Mouse (Mus musculus) layer of hippocampus, postnatal 25 days (tissue): ENCODE measurements at regions not wholly inside any gene's neighbourhood (a gene's known extent, or its start where the extent isn't known, plus 50 kb on each side); places are given as distances from the start of the nearest gene placed in this dataset.
A peak's percentile ranks its signal among the peaks of the same experiment; 100 is the strongest.
"Not testable (repeated sequence)": the region's sequence is repeated elsewhere in the genome, so short reads cannot be mapped to it uniquely, and the experiment has no call there.

Source experiments
- DNase-seq, 2 experiments: peaks; one replicate each; pipeline ENCODE4 v3.0.0; 2022; ENCODE audit warnings: mixed read lengths in 2 of 2, low spot score in 1 of 2; ENCODE audit errors: extremely low spot score in 1 of 2

DNA sequence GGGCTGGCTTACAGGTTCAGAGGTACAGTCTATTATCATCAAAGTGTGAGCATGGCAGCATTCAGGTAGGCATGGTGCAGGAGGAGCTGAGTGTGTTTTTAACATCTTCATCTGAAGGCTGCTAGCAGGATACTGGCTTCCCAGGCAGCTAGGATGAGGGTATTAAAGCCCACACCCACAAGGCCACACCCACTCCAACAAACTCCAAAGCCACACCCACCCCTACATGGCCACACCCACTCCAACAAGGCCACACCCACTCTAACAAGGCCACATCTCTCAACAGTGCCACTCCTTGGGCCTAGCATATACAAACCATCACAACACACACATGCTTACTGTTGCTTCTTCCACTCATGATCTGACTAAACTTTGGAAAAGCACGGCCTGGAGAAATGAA is 172.5 kb downstream of the Msrb3 start:
- no peak for DNase-seq

GRCm38 (mm10) chr10:120721956-120722532 is 176.9 kb downstream of the Msrb3 start:
- no peak for DNase-seq

- no peak for DNase-seq
Observed at GRCm38 (mm10) chr10:120720981-120721380, 177.9 kb downstream of the Msrb3 start.

DNA sequence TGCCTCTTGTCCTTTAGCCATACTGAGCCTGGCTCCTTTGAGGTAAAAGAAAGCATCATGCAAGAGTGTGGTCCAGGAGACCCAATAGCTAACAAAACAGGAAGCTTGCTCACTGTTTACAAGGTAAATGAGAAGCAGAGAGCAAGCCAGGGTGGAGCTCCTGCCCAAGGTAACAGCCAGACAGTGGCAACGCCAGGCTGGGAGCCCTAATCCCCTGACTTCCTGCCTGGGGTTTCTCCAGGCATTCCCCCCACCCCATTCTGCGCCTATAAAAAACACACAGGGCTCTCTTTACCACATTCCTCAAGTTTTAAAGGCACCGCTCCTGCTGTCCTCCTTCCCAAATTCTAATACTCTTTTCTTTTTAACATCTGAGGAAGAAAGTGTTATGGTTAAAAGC is 178.8 kb downstream of the Msrb3 start:
- DNase-seq, result no peak

DNA sequence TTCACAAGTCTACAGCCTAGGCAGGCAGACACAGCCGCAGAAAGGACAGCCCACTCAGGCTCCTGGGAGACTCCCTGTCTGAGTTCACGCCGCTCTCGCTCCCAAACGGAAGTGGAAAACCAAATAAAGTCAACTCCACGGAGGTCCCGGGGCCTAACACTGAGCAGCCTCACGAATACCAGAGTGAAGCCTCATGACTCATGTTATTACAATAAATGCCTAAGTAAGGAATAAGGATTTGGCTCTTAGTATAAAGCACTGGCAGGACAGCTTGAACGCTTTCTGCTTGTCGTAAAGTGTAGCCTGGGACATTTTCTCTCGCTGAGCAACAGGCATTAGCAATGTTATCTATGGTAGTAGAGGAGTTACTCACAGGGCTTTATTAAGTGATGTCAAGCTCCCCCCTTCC is 181.7 kb downstream of the Msrb3 start:
- no peak for DNase-seq

- no peak for DNase-seq
Observed at GRCm38 (mm10) chr10:120716391-120716790, 182.5 kb downstream of the Msrb3 start.

DNA sequence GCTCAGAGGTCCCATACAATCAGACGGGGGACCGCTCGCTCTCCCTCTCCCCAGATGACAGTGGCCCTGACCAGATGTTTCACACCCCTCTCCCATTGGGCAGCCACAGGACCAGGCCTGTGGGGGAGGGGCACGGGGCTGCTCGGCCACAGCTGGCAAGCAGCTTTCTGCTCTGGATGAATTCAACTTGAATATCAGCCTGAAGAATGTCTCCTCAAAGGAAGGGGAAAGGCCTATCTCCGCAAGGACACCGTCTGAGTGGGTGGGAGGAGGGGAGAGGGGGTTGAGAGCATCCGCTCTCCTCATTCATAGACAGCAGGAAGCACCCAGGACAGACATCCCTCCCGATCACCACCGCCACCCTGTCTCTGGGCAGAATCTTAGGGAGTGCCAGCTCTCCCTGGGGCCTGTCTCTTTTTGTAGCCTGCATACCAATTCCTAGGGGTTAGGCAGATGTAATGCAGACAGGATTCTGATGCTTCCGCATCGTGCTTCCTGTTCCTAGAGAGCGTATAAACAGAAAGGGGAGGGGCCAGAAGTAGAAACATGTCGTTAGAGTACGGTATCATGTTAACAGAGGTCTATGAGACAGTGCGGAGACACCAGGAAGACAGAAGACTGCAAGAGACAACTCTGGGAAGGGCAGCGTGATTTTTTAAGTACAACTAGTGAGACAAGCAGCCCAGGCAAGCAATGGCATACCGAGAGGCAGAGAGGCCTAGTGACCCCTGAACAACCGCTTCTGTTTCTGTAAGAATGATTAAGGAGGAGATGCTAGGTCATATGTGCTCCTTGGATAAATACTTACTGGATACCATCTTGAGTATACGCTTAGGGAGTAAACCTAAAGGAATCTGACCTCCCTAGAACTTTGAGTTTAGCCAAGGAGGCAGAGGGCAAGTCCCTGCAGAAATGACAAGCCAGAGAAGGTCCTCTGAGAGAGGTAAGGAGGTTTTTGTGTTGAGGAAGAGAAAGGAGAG is 190.8 kb downstream of the Msrb3 start:
- no peak for DNase-seq

DNA sequence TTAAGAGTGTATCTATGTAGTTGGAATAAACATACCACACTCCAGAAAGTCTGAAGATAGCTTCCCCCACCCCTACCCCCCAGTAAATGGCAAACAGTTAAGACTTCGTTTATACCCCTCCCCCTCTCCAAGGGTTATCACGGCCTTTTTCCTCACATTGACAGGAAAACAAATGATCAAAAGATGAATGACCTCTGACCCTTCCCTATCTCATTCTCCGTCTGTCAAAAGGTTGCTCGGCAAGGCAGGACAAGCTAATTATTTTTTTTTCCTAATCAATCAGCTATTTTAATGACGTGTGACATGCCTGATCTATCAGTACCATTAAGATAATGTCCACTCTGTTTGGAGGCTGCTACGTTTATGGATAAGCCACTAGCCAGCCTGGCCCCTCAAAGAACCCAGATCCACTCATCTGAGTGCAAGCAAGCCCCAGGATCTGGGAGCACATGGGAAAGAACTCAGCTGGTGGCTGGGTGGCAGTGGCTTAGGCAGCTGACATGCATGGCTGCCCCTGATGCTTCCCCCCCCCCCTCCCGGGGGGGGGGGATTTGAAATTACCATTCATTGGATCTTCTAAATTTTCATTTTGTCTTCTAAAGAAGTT is 192.1 kb downstream of the Msrb3 start:
- no peak for DNase-seq

GRCm38 (mm10) chr10:120701833-120702232 is 197.1 kb downstream of the Msrb3 start:
- DNase-seq, result peak; percentile 57 to 85

- DNase-seq, result no peak
Observed at GRCm38 (mm10) chr10:120697275-120697856, 201.5 kb downstream of the Msrb3 start.

DNA sequence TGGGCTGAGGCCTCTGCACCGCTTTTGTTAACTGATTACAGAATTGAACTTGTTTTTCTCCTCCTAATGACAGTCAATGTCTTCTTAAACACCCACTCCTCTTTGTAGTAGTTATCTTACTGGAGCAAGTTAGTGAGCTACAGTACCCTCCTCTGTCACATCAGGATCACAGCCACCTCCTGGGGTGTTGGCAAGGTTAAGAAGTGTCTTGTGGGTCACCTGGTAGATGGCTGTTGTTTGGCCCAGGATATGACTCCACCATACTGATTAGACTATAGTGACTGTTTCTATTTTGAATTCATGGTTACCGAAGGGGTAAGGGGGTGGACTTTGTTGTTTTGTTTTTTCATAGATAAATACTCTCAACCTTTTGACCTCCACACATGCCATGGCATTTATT is 202.4 kb downstream of the Msrb3 start:
- no peak for DNase-seq

- DNase-seq, result no peak
Observed at GRCm38 (mm10) chr10:120694472-120694871, 204.4 kb downstream of the Msrb3 start.

DNA sequence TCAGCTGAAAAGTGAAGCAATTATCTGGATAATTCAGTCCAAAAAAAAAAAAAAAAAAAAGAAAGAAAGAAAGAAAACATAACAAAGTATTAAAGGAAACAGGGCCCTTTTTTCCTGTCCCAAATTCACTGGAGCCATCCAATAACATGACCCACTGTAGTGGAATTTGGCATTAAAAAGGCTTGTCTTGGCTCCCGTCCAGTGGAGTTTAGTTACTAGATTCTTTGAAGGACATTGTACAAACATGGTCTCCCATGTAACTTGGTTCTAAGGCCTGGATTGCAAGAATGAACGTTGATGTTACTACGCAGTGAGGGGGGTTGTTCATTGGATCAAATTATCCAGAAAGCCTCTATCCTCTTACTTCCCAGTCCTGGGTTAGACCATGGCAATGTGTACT is 207.4 kb downstream of the Msrb3 start:
- DNase-seq, result no peak

DNA sequence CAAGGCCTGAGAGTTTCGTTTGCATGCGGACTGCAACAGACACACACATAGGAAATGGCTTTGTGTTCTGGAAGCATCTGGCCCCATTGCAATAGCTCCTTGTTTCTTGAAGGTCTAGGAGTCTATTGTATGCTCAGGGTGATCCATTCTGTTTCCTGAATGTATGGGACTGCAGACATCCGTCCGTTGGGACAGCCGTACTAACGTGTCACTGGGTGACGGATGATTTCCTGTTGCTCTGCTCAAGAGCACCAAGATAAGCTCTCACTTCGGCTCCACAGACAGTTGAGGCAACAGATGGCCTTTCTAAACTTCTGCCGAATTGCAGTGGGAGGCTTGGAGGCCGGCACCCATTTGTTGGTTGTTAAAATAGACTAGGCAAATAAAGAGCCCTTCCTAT is 209.9 kb upstream of the Hmga2 start:
- no peak for DNase-seq

DNA sequence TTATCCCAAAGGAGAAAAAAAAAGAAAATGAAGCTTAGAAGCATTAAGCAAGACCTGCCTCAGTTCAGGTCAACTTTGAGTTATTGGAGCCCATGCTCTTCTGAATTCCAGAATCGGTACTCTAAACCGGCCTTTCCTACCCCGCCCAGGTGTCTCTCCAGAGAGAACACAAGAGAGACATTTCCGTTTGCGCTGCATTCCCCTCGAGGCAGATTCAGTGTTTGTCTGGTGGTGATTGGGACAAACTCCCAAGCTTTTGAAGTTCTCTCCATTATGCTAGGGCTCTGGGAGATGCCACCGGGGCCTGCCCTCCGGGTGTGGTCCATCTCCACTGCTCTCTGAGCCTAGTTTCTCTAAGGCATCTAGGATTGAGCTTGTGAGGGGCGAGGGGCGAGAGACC is 205.8 kb upstream of the Hmga2 start:
- DNase-seq, result no peak

- no peak for DNase-seq
Observed at GRCm38 (mm10) chr10:120679982-120680381, 203.7 kb upstream of the Hmga2 start.

GRCm38 (mm10) chr10:120678277-120678676 is 202.0 kb upstream of the Hmga2 start:
- DNase-seq, result no peak

DNA sequence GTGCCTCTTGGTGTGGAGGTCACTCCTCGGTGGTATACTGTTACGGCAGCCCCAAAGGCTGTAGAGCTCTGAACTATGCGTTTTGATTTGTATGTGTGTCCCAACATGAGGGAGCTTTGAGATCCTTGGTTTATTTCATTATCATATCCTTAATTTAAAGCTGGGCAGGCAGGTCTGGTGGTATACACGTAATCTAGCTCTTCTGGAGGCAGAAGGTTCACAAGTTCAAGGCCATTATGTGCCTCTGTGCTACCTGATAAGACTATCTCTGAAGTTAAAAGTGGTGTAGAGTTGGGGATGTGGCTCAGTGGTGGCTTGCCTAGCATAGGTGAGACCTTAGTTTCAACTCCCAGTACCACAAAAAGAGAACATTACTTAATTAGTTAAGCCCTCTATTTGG is 199.1 kb upstream of the Hmga2 start:
- DNase-seq, result no peak

GRCm38 (mm10) chr10:120674321-120675045 is 198.2 kb upstream of the Hmga2 start:
- DNase-seq, result no peak

DNA sequence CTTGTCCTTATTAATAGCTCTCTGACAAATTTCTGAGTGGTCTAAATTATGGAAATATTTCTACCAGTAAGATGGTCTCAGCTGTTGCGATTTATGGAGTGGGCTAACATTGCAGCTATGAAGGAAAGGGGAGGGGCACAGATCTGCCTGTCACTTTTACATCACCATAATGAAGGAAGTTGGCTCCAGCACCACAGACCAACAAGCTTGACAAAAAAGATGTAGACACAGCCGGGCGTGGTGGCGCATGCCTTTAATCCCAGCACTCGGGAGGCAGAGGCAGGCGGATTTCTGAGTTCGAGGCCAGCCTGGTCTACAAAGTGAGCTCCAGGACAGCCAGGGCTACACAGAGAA is 191.4 kb upstream of the Hmga2 start:
- DNase-seq, result not testable (repeated sequence)
